Mouse (Mus musculus): ENCODE results near the gene Ptgs2. TPM values are rescaled to one million over a fixed set of nuclear protein-coding genes. Genes with fewer than 3 reads are reported as not detected.
A peak's percentile ranks its signal among the peaks of the same experiment; 100 is the strongest.

The Ptgs2 gene
- polyA plus RNA-seq (2014; fragmentation: Nextera tagmentation; extraction: Ambion mirVana): 0.59 and 0.95 TPM in 2 replicates

- WGBS: 1% methylated on average over 26 of the region's 26 CpGs
Observed at GRCm38 (mm10) chr1:150099790-150100333, at the start of gene Ptgs2. Ptgs2 (plus strand) TSS chr1:150100031.

GRCm38 (mm10) chr1:150050256-150050655 lies 49.6 kb upstream of the Ptgs2 start:
- Histone ChIP-seq H3K27ac (ENCODE audit: low read depth, low read length) (no peak overlapping the region), H3K4me1 (ENCODE audit: control insufficient read depth, insufficient read depth, low read length) (no peaks in the 10 kb centered on the region), H3K27me3 (ENCODE audit: control insufficient read depth, insufficient read depth, low read length) (no peaks in the 10 kb centered on the region), H3K9ac (ENCODE audit: low read depth, low read length) (no peak overlapping the region), H3K36me3 (ENCODE audit: control insufficient read depth, insufficient read depth, low read length) (no peaks in the 10 kb centered on the region), H3K4me3 (ENCODE audit: low read length) (no peak overlapping the region), H3K4me2 (replicated peaks; ENCODE audit: low read depth, low read length) (no peak overlapping the region), H3K9me3 (ENCODE audit: control insufficient read depth, low read length) (no peaks in the 10 kb centered on the region)
- WGBS: 74% methylated on average over 1 of the region's 1 CpGs
- ATAC-seq (ENCODE audit: low FRiP score, low TSS enrichment): no peak

More at GRCm38 (mm10) chr1:150099790-150100333, at the start of gene Ptgs2:
- Histone ChIP-seq H3K4me3 (ENCODE audit: low read length) (peak within 1 kb of the TSS; percentile 46), H3K9ac (ENCODE audit: low read depth, low read length) (peak within 1 kb of the TSS; percentile 42), H3K27me3 (ENCODE audit: control insufficient read depth, insufficient read depth, low read length) (no peaks in the 10 kb centered on the region), H3K27ac (ENCODE audit: low read depth, low read length) (no peak within 1 kb of the TSS), H3K4me2 (replicated peaks; ENCODE audit: low read depth, low read length) (peak within 1 kb of the TSS; percentile 91), H3K4me1 (ENCODE audit: control insufficient read depth, insufficient read depth, low read length) (peaks cover 3% of the 10 kb centered on the region; the same call in 1 of the 2 replicates), H3K9me3 (ENCODE audit: control insufficient read depth, low read length) (no peaks in the 10 kb centered on the region), H3K36me3 (ENCODE audit: control insufficient read depth, insufficient read depth, low read length) (no peaks in the 10 kb centered on the region)
- ATAC-seq (ENCODE audit: low FRiP score, low TSS enrichment): peak; percentile 95

GRCm38 (mm10) chr1:150065684-150066083 lies 34.1 kb upstream of the Ptgs2 start:
- no peak for ATAC-seq (ENCODE audit: low FRiP score, low TSS enrichment)
- no peaks in the 10 kb centered on the region for H3K27me3 ChIP-seq (ENCODE audit: control insufficient read depth, insufficient read depth, low read length)
- H3K4me2 ChIP-seq (replicated peaks; ENCODE audit: low read depth, low read length): no peak overlapping the region
- H3K9me3 ChIP-seq (ENCODE audit: control insufficient read depth, low read length): no peaks in the 10 kb centered on the region
- H3K9ac ChIP-seq (ENCODE audit: low read depth, low read length): no peak overlapping the region
- H3K4me3 ChIP-seq (ENCODE audit: low read length): no peak overlapping the region
- whole genome bisulfite sequencing: 92% methylated on average over 1 of the region's 1 CpGs
- H3K4me1 ChIP-seq (ENCODE audit: control insufficient read depth, insufficient read depth, low read length): no peaks in the 10 kb centered on the region
- no peak overlapping the region for H3K27ac ChIP-seq (ENCODE audit: low read depth, low read length)
- H3K36me3 ChIP-seq (ENCODE audit: control insufficient read depth, insufficient read depth, low read length): no peaks in the 10 kb centered on the region

GRCm38 (mm10) chr1:150072880-150073279 lies 27.0 kb upstream of the Ptgs2 start:
- no peak overlapping the region for H3K4me3 ChIP-seq (ENCODE audit: low read length)
- H3K4me1 ChIP-seq (ENCODE audit: control insufficient read depth, insufficient read depth, low read length): no peaks in the 10 kb centered on the region
- no peak for ATAC-seq (ENCODE audit: low FRiP score, low TSS enrichment)
- no peaks in the 10 kb centered on the region for H3K27me3 ChIP-seq (ENCODE audit: control insufficient read depth, insufficient read depth, low read length)
- no peak overlapping the region for H3K27ac ChIP-seq (ENCODE audit: low read depth, low read length)
- no peaks in the 10 kb centered on the region for H3K36me3 ChIP-seq (ENCODE audit: control insufficient read depth, insufficient read depth, low read length)
- WGBS: 82% methylated on average over 3 of the region's 3 CpGs
- no peak overlapping the region for H3K9ac ChIP-seq (ENCODE audit: low read depth, low read length)
- H3K4me2 ChIP-seq (replicated peaks; ENCODE audit: low read depth, low read length): no peak overlapping the region
- H3K9me3 ChIP-seq (ENCODE audit: control insufficient read depth, low read length): no peaks in the 10 kb centered on the region

DNA sequence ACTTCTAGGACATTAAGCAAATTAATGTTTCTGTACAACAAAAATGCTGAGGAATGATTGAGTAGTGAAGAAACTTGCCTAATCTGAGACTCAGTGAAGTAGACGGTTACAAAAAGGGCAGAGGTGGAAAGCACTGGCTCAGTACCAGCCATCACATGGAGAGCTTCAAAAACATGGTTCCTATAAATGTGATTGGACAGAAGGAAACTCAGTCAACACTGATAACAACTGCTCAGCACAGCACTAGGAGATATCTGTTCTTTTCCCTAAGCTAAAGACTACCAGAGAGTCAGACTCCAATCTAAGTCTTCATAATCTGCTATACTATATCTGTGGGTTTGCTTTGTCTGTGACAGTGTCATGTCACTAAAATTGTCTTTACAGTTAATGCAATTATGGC lies 25.2 kb upstream of the Ptgs2 start:
- Histone ChIP-seq H3K36me3 (ENCODE audit: control insufficient read depth, insufficient read depth, low read length) (no peaks in the 10 kb centered on the region), H3K9ac (ENCODE audit: low read depth, low read length) (no peak overlapping the region), H3K9me3 (ENCODE audit: control insufficient read depth, low read length) (no peaks in the 10 kb centered on the region), H3K4me1 (ENCODE audit: control insufficient read depth, insufficient read depth, low read length) (no peaks in the 10 kb centered on the region), H3K4me3 (ENCODE audit: low read length) (no peak overlapping the region), H3K27ac (ENCODE audit: low read depth, low read length) (no peak overlapping the region), H3K4me2 (replicated peaks; ENCODE audit: low read depth, low read length) (no peak overlapping the region), H3K27me3 (ENCODE audit: control insufficient read depth, insufficient read depth, low read length) (no peaks in the 10 kb centered on the region)
- ATAC-seq (ENCODE audit: low FRiP score, low TSS enrichment): no peak
- 58% methylated on average over 1 of the region's 1 CpGs for WGBS

GRCm38 (mm10) chr1:150089040-150089692 lies 10.7 kb upstream of the Ptgs2 start:
- WGBS: 78% methylated on average over 6 of the region's 6 CpGs
- Histone ChIP-seq H3K9me3 (ENCODE audit: control insufficient read depth, low read length) (no peaks in the 10 kb centered on the region; the same call in 1 of the 2 replicates), H3K27ac (ENCODE audit: low read depth, low read length) (no peak overlapping the region), H3K27me3 (ENCODE audit: control insufficient read depth, insufficient read depth, low read length) (no peaks in the 10 kb centered on the region), H3K4me3 (ENCODE audit: low read length) (no peak overlapping the region), H3K9ac (ENCODE audit: low read depth, low read length) (no peak overlapping the region), H3K4me2 (replicated peaks; ENCODE audit: low read depth, low read length) (no peak overlapping the region), H3K36me3 (ENCODE audit: control insufficient read depth, insufficient read depth, low read length) (no peaks in the 10 kb centered on the region), H3K4me1 (ENCODE audit: control insufficient read depth, insufficient read depth, low read length) (no peaks in the 10 kb centered on the region)
- no peak for ATAC-seq (ENCODE audit: low FRiP score, low TSS enrichment)

DNA sequence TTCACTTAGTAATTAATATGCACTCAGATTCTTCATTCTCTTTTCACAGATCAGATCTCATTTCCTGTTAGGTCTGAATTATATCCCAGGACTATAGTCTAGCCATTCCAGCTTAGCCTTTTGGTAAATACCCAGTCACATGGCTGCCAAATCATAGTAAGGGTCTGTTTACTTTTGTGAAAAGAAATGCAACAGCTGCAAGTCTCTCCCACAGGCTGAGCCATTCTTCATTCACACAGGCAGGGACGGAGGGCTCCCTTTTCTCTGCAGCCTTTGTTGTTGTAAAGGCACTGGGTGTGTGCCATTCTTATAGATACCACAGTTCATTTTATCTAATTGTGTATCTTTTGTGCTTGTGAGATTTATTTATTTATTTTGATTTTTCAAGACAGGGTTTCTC lies 9.6 kb upstream of the Ptgs2 start:
- no peak overlapping the region for H3K27ac ChIP-seq (ENCODE audit: low read depth, low read length)

DNA sequence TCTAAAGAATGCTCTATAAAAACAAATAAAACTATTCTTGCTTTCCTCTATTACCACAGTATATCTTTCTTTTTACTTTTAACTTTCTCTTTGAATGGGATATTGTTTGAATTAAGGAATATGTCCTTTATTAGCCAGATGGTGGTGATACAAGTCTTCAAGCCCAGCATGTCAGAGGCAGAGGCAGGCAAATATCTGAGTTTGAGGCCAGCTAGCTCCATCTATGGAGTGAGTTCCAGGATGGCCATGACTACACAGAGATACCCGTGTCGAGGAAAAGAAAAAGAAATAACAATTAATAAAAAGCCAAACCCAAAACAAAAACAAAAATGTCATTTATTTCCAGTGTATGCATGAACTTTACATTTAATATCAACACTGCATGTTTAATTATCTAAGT lies 2.8 kb upstream of the Ptgs2 start:
- Histone ChIP-seq H3K27me3 (ENCODE audit: control insufficient read depth, insufficient read depth, low read length) (no peaks in the 10 kb centered on the region), H3K9ac (ENCODE audit: low read depth, low read length) (no peak overlapping the region), H3K4me2 (replicated peaks; ENCODE audit: low read depth, low read length) (no peak overlapping the region), H3K36me3 (ENCODE audit: control insufficient read depth, insufficient read depth, low read length) (no peaks in the 10 kb centered on the region), H3K9me3 (ENCODE audit: control insufficient read depth, low read length) (no peaks in the 10 kb centered on the region; the same call in 1 of the 2 replicates), H3K27ac (ENCODE audit: low read depth, low read length) (no peak overlapping the region), H3K4me1 (ENCODE audit: control insufficient read depth, insufficient read depth, low read length) (peaks cover 3% of the 10 kb centered on the region; the same call in 1 of the 2 replicates), H3K4me3 (ENCODE audit: low read length) (no peak overlapping the region)
- 95% methylated on average over 2 of the region's 2 CpGs for WGBS
- ATAC-seq (ENCODE audit: low FRiP score, low TSS enrichment): no peak

More for the DNA sequence above, 9.6 kb upstream of the Ptgs2 start:
- Histone ChIP-seq H3K4me3 (ENCODE audit: low read length) (no peak overlapping the region), H3K4me1 (ENCODE audit: control insufficient read depth, insufficient read depth, low read length) (no peaks in the 10 kb centered on the region), H3K27me3 (ENCODE audit: control insufficient read depth, insufficient read depth, low read length) (no peaks in the 10 kb centered on the region), H3K36me3 (ENCODE audit: control insufficient read depth, insufficient read depth, low read length) (no peaks in the 10 kb centered on the region), H3K9me3 (ENCODE audit: control insufficient read depth, low read length) (no peaks in the 10 kb centered on the region; the same call in 1 of the 2 replicates), H3K4me2 (replicated peaks; ENCODE audit: low read depth, low read length) (no peak overlapping the region), H3K9ac (ENCODE audit: low read depth, low read length) (no peak overlapping the region)
- no peak for ATAC-seq (ENCODE audit: low FRiP score, low TSS enrichment)
- WGBS: 44% methylated on average over 1 of the region's 1 CpGs

GRCm38 (mm10) chr1:150097721-150098120 lies 2.1 kb upstream of the Ptgs2 start:
- WGBS: 67% methylated on average over 1 of the region's 1 CpGs
- Histone ChIP-seq H3K36me3 (ENCODE audit: control insufficient read depth, insufficient read depth, low read length) (no peaks in the 10 kb centered on the region), H3K9ac (ENCODE audit: low read depth, low read length) (no peak overlapping the region), H3K4me2 (replicated peaks; ENCODE audit: low read depth, low read length) (no peak overlapping the region), H3K4me3 (ENCODE audit: low read length) (no peak overlapping the region), H3K27me3 (ENCODE audit: control insufficient read depth, insufficient read depth, low read length) (no peaks in the 10 kb centered on the region), H3K4me1 (ENCODE audit: control insufficient read depth, insufficient read depth, low read length) (peaks cover 3% of the 10 kb centered on the region; the same call in 1 of the 2 replicates), H3K27ac (ENCODE audit: low read depth, low read length) (no peak overlapping the region), H3K9me3 (ENCODE audit: control insufficient read depth, low read length) (no peaks in the 10 kb centered on the region; the same call in 1 of the 2 replicates)
- no peak for ATAC-seq (ENCODE audit: low FRiP score, low TSS enrichment)
